Mouse (Mus musculus): ENCODE measurements around the gene Hist1h2ae. TPM values are rescaled to one million over a fixed set of nuclear protein-coding genes. Genes with fewer than 3 reads are reported as not detected.
"Not testable (repeated sequence)": the region's sequence is repeated elsewhere in the genome, so short reads cannot be mapped to it uniquely, and the experiment has no call there.

Hist1h2ae gene
- polyA plus RNA-seq, 1 experiment from 2014 or later, result 108 TPM

- DNase-seq (ENCODE audit: low spot score) (peak; percentile 82), ATAC-seq (ENCODE audit: low read depth) (no peak)
- H3K27ac ChIP-seq (replicated peaks; ENCODE audit: low read depth, low read length), result no peak overlapping the region
- no peak overlapping the region for H3K4me2 ChIP-seq (ENCODE audit: low read depth, low read length)
- no peaks in the 10 kb centered on the region for H3K4me1 ChIP-seq (ENCODE audit: control insufficient read depth, insufficient read depth, low read length)
- H3K9ac ChIP-seq (ENCODE audit: low read depth, low read length), result no peak overlapping the region
- no peaks in the 10 kb centered on the region for H3K36me3 ChIP-seq (ENCODE audit: control insufficient read depth, insufficient read depth, low read length)
- no peaks in the 10 kb centered on the region for H3K27me3 ChIP-seq (replicated peaks; ENCODE audit: control insufficient read depth, insufficient read depth, low read length)
- WGBS, result 6% methylated on average over 9 of the region's 9 CpGs
- no peaks in the 10 kb centered on the region for H3K9me3 ChIP-seq (ENCODE audit: control insufficient read depth, low read length)
- H3K4me3 ChIP-seq (ENCODE audit: low read depth, low read length), result no peak overlapping the region
Observed at GRCm38 (mm10) chr13:23597957-23598356, 26.9 kb upstream of the Hist1h2ae start.

GRCm38 (mm10) chr13:23595622-23596372, 24.8 kb upstream of the Hist1h2ae start:
- ATAC-seq (ENCODE audit: low read depth) (no peak), DNase-seq (ENCODE audit: low spot score) (no peak)
- H3K36me3 ChIP-seq (ENCODE audit: control insufficient read depth, insufficient read depth, low read length), result no peaks in the 10 kb centered on the region
- WGBS, result 78% methylated on average over 7 of the region's 7 CpGs
- no peaks in the 10 kb centered on the region for H3K9me3 ChIP-seq (ENCODE audit: control insufficient read depth, low read length)
- H3K4me3 ChIP-seq (ENCODE audit: low read depth, low read length), result no peak overlapping the region
- no peak overlapping the region for H3K9ac ChIP-seq (ENCODE audit: low read depth, low read length)
- H3K4me2 ChIP-seq (ENCODE audit: low read depth, low read length), result no peak overlapping the region
- H3K4me1 ChIP-seq (ENCODE audit: control insufficient read depth, insufficient read depth, low read length), result no peaks in the 10 kb centered on the region
- H3K27ac ChIP-seq (replicated peaks; ENCODE audit: low read depth, low read length), result no peak overlapping the region
- no peaks in the 10 kb centered on the region for H3K27me3 ChIP-seq (replicated peaks; ENCODE audit: control insufficient read depth, insufficient read depth, low read length)

- 79% methylated on average over 2 of the region's 2 CpGs for WGBS
- ATAC-seq (ENCODE audit: low read depth), result no peak
Observed at GRCm38 (mm10) chr13:23595185-23595584, 24.2 kb upstream of the Hist1h2ae start.

GRCm38 (mm10) chr13:23593051-23593770, 22.2 kb upstream of the Hist1h2ae start:
- peak; percentile 27 for DNase-seq (ENCODE audit: low spot score)
- Histone ChIP-seq H3K4me3 (ENCODE audit: low read depth, low read length) (no peak overlapping the region), H3K9me3 (ENCODE audit: control insufficient read depth, low read length) (no peaks in the 10 kb centered on the region), H3K27me3 (replicated peaks; ENCODE audit: control insufficient read depth, insufficient read depth, low read length) (no peaks in the 10 kb centered on the region), H3K9ac (ENCODE audit: low read depth, low read length) (no peak overlapping the region), H3K4me1 (ENCODE audit: control insufficient read depth, insufficient read depth, low read length) (no peaks in the 10 kb centered on the region), H3K4me2 (ENCODE audit: low read depth, low read length) (no peak overlapping the region), H3K36me3 (ENCODE audit: control insufficient read depth, insufficient read depth, low read length) (no peaks in the 10 kb centered on the region), H3K27ac (replicated peaks; ENCODE audit: low read depth, low read length) (peak overlapping the region; percentile 33; the same call in 1 of the 2 replicates)
- no peak for ATAC-seq (ENCODE audit: low read depth)
- 67% methylated on average over 5 of the region's 5 CpGs for WGBS

More at GRCm38 (mm10) chr13:23595185-23595584, 24.2 kb upstream of the Hist1h2ae start:
- H3K4me1 ChIP-seq (ENCODE audit: control insufficient read depth, insufficient read depth, low read length), result no peaks in the 10 kb centered on the region
- no peaks in the 10 kb centered on the region for H3K9me3 ChIP-seq (ENCODE audit: control insufficient read depth, low read length)
- H3K27me3 ChIP-seq (replicated peaks; ENCODE audit: control insufficient read depth, insufficient read depth, low read length), result no peaks in the 10 kb centered on the region
- H3K4me3 ChIP-seq (ENCODE audit: low read depth, low read length), result no peak overlapping the region
- H3K36me3 ChIP-seq (ENCODE audit: control insufficient read depth, insufficient read depth, low read length), result no peaks in the 10 kb centered on the region
- H3K4me2 ChIP-seq (ENCODE audit: low read depth, low read length), result no peak overlapping the region
- DNase-seq (ENCODE audit: low spot score), result no peak
- no peak overlapping the region for H3K27ac ChIP-seq (replicated peaks; ENCODE audit: low read depth, low read length)
- no peak overlapping the region for H3K9ac ChIP-seq (ENCODE audit: low read depth, low read length)

- 67% methylated on average over 7 of the region's 7 CpGs for WGBS
- no peak overlapping the region for H3K27ac ChIP-seq (replicated peaks; ENCODE audit: low read depth, low read length)
Observed at GRCm38 (mm10) chr13:23592614-23593013, 21.6 kb upstream of the Hist1h2ae start.

GRCm38 (mm10) chr13:23591886-23592285, 20.9 kb upstream of the Hist1h2ae start:
- not testable (repeated sequence) for ATAC-seq (ENCODE audit: low read depth)

More at GRCm38 (mm10) chr13:23592614-23593013, 21.6 kb upstream of the Hist1h2ae start:
- Histone ChIP-seq H3K4me2 (ENCODE audit: low read depth, low read length) (no peak overlapping the region), H3K4me1 (ENCODE audit: control insufficient read depth, insufficient read depth, low read length) (no peaks in the 10 kb centered on the region), H3K36me3 (ENCODE audit: control insufficient read depth, insufficient read depth, low read length) (no peaks in the 10 kb centered on the region), H3K27me3 (replicated peaks; ENCODE audit: control insufficient read depth, insufficient read depth, low read length) (no peaks in the 10 kb centered on the region), H3K9ac (ENCODE audit: low read depth, low read length) (no peak overlapping the region), H3K4me3 (ENCODE audit: low read depth, low read length) (no peak overlapping the region), H3K9me3 (ENCODE audit: control insufficient read depth, low read length) (no peaks in the 10 kb centered on the region)
- ATAC-seq (ENCODE audit: low read depth), result no peak
- no peak for DNase-seq (ENCODE audit: low spot score)

GRCm38 (mm10) chr13:23591206-23591605, 20.2 kb upstream of the Hist1h2ae start:
- 94% methylated on average over 7 of the region's 7 CpGs for WGBS
- no peak for DNase-seq (ENCODE audit: low spot score)
- Histone ChIP-seq H3K27me3 (replicated peaks; ENCODE audit: control insufficient read depth, insufficient read depth, low read length) (no peaks in the 10 kb centered on the region), H3K36me3 (ENCODE audit: control insufficient read depth, insufficient read depth, low read length) (no peaks in the 10 kb centered on the region), H3K9me3 (ENCODE audit: control insufficient read depth, low read length) (no peaks in the 10 kb centered on the region), H3K27ac (replicated peaks; ENCODE audit: low read depth, low read length) (no peak overlapping the region), H3K4me1 (ENCODE audit: control insufficient read depth, insufficient read depth, low read length) (0 out of 2 replicates have a peak, but pooled peaks cover 5% of the 10 kb centered on the region), H3K9ac (ENCODE audit: low read depth, low read length) (no peak overlapping the region), H3K4me3 (ENCODE audit: low read depth, low read length) (no peak overlapping the region), H3K4me2 (ENCODE audit: low read depth, low read length) (no peak overlapping the region)
- ATAC-seq (ENCODE audit: low read depth), result no peak

More at GRCm38 (mm10) chr13:23591886-23592285, 20.9 kb upstream of the Hist1h2ae start:
- not testable (repeated sequence) for DNase-seq (ENCODE audit: low spot score); H3K4me2 ChIP-seq (ENCODE audit: low read depth, low read length); H3K4me1 ChIP-seq (ENCODE audit: control insufficient read depth, insufficient read depth, low read length); H3K9ac ChIP-seq (ENCODE audit: low read depth, low read length); H3K36me3 ChIP-seq (ENCODE audit: control insufficient read depth, insufficient read depth, low read length); H3K9me3 ChIP-seq (ENCODE audit: control insufficient read depth, low read length); H3K27me3 ChIP-seq (replicated peaks; ENCODE audit: control insufficient read depth, insufficient read depth, low read length); H3K27ac ChIP-seq (replicated peaks; ENCODE audit: low read depth, low read length); H3K4me3 ChIP-seq (ENCODE audit: low read depth, low read length)
- 85% methylated on average over 7 of the region's 7 CpGs for WGBS

GRCm38 (mm10) chr13:23586940-23587225, 15.9 kb upstream of the Hist1h2ae start:
- WGBS, result 6% methylated on average over 1 of the region's 1 CpGs
- H3K27me3 ChIP-seq (replicated peaks; ENCODE audit: control insufficient read depth, insufficient read depth, low read length), result no peaks in the 10 kb centered on the region
- peaks cover 23% of the 10 kb centered on the region; the same call in 1 of the 2 replicates for H3K4me1 ChIP-seq (ENCODE audit: control insufficient read depth, insufficient read depth, low read length)
- ATAC-seq (ENCODE audit: low read depth), result no peak
- no peak for DNase-seq (ENCODE audit: low spot score)
- peak overlapping the region; percentile 66 for H3K9ac ChIP-seq (ENCODE audit: low read depth, low read length)
- no peaks in the 10 kb centered on the region for H3K9me3 ChIP-seq (ENCODE audit: control insufficient read depth, low read length)
- peak overlapping the region; percentile 65 for H3K4me2 ChIP-seq (ENCODE audit: low read depth, low read length)
- H3K4me3 ChIP-seq (ENCODE audit: low read depth, low read length), result peak overlapping the region; percentile 45
- H3K27ac ChIP-seq (replicated peaks; ENCODE audit: low read depth, low read length), result peak overlapping the region; percentile 93
- H3K36me3 ChIP-seq (ENCODE audit: control insufficient read depth, insufficient read depth, low read length), result no peaks in the 10 kb centered on the region
